Mouse (Mus musculus) fibroblast of lung, adult 2 months (primary cell): ENCODE data around the gene Zbtb12.
"Not testable (repeated sequence)": the region's sequence is repeated elsewhere in the genome, so short reads cannot be mapped to it uniquely, and the experiment has no call there.

Experiments used
- DNase-seq: peaks from one replicate; pipeline ENCODE4 v3.0.0-alpha.2; 2011; ENCODE audit warnings: low read depth

Zbtb12 gene

GRCm38 (mm10) chr17:34879336-34879879 lies at the start of gene Zbtb12:
Zbtb12 (plus strand) TSS chr17:34879483.
- DNase-seq, result no peak

DNA sequence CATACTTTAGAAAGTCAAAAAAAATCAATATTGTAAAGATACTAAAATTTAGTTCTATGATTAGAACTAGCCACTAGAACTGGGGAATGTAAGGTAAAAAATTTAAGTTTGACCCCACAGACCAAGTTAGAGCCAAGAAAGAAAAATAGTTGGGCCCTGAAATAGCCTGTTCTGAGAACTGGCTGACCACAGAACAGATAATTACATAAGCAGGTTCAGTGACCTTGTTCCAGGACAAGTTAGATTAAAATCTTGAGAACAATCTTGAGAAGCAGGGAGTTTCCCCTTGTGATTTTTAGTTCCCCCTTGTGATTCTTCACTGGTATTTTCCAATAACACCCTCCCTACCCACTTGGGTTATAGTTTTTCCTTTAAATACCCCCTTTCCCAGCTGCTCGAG lies 48.5 kb upstream of the Zbtb12 start:
- DNase-seq, result not testable (repeated sequence)

DNA sequence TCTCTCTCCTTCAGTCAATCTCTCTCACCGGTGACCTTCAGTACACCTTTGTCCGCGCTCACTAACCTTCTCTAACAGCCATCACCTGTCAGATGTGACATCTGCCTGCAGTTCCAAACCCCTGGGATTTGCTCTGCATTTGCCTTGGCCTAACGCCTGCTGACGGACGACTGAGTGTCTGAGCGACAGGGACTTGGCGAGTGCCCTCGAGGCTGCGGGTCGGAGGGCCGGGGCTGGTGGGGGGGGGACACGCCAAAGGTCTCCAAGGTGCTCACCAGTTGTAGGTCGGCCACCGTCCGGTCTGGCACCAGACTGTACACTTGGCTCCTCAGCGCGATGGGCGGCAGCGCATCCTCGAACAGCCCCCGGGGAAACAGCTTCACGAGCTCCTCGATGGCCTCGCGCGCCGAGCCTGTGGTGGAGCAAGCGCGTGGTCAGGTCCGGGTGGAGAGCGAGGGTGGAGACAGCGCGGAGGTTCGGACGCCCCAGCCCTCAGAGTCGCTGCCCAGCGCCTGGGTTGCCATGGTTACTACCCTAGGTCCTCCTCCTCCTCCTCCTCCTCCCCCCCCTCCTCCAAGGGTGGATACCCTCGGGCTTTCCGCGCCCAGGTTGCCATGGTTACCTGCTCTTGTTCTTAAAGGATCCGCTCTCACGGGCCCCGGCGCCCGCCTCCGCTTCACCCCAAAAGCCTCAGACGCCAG lies 43.0 kb upstream of the Zbtb12 start:
- no peak for DNase-seq

GRCm38 (mm10) chr17:34836856-34837221 lies 42.4 kb upstream of the Zbtb12 start, which contains the start of the genes Stk19 and Dxo:
Stk19 (minus strand) TSS chr17:34836945.
Dxo (plus strand) TSS chr17:34837019.
- DNase-seq, result peak; percentile 88

GRCm38 (mm10) chr17:34837464-34838324 lies 41.6 kb upstream of the Zbtb12 start:
- no peak for DNase-seq

DNA sequence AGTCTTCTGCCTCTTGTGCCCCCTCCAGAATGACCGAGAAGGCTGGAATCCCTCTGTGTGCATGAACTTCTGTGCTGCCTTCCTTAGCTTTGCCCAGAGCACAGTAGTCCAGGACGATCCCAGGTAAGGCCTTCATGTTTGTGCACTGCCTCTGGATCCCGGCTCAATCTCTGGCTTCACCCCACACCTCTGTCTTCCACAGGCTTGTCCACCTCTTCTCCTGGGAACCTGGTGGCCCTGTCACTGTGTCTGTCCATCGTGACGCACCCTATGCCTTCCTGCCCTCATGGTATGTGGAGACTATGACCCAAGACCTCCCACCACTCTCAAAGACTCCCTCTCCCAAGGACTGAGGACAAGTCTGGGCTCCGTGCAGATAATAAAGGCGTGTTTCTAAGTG lies 40.5 kb upstream of the Zbtb12 start:
- no peak for DNase-seq

GRCm38 (mm10) chr17:34840736-34841307 lies 38.5 kb upstream of the Zbtb12 start:
- no peak for DNase-seq

- DNase-seq, result no peak
These were observed 34.4 kb upstream of the Zbtb12 start for GRCm38 (mm10) chr17:34844884-34845283.

GRCm38 (mm10) chr17:34847192-34847591 lies 32.1 kb upstream of the Zbtb12 start:
- DNase-seq, result no peak

- DNase-seq, result no peak
These were observed 31.7 kb upstream of the Zbtb12 start for GRCm38 (mm10) chr17:34847615-34848014.

DNA sequence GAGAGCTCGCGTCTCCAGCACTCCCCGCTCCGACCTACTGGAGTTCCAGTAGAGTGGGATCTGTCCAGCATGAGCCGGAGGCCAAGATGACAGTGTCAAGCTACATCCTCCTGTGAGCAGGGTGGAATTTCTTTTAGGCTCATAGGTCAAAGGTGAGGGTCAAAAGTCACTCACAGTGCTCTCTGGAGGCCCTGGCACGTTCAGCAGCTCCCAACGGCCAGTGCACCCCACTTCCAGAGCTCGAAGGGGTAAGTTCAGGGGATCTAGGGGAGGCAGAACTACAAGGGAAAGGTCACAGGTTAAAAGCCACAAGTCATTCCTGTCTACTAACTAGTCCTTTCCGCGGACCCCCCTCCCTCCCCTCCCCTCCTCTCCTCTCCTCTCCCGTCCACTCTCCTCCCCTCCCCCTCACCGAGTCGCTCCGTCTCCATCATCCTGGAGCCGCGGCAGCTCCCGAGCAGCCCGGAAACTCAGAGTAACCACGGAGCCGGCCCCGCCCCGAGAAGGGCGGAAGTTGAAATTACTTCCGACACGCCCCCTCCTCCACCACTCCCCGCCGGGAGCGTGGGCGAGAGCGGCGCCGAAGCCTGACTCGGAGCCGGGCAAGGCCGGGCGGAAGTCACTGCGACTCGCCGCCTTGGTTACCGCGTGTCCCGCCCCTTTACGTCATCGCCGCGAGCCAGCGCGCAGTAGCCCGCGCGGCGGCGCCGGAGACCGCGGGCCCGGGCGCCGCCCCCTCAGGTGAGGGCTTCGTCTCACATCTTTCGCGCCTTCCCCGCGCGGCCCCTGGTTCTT lies 29.4 kb upstream of the Zbtb12 start, which contains the start of the genes Skiv2l and Nelfe:
Gene Skiv2l, minus strand, starts transcription at position 489 of the 795 bp plus-strand sequence.
Gene Nelfe, plus strand, starts transcription at position 670 of the 795 bp plus-strand sequence.
- peak; percentile 92 for DNase-seq

DNA sequence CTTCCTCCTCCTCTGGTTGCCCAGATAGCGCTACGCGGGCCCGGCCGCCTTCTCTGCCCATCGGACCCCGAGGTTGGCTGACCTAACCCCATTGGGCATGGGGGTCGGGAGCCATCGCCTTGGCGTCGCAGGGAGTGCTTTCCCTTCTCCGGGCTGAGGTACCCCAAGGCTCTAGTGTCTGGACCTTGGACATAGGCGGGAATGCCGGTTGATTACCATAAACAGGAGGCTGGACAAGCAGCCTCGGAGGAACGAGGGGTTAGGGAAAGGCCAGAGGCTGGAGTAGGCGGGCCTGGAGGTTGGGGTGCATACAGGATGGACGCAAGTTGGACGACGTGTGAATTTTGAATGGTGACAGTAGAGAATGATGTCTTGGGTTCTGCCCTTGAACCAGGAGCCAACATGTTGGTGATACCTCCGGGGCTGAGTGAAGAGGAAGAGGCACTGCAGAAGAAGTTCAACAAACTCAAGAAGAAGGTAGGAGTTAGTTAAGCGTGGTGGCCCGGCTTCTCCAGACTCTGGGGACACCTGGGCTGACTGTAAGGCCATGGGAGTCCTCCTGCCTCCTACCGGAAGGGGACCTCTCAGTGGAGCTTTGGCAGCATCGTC lies 28.7 kb upstream of the Zbtb12 start:
- no peak for DNase-seq

DNA sequence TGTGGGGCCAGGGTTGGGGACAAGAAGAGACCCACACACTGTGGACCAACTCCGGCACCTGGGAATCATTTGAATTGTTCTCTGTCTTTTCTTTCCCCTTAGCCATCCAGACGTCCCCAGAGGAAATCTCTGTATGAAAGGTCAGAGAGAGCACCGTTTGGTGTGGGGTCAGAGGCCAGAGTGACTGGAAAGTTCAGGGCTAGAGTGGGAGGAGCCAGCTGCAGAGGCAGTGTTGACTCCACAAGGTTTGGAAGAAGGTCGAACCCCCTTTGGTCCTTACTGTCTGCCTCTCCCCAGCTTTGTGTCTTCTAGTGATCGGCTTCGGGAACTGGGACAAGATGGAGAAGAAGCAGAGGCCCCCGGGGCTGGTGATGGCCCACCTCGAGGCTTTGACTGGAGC lies 25.8 kb upstream of the Zbtb12 start:
- no peak for DNase-seq

GRCm38 (mm10) chr17:34854761-34855160 lies 24.5 kb upstream of the Zbtb12 start:
- DNase-seq, result no peak

GRCm38 (mm10) chr17:34855825-34856224 lies 23.5 kb upstream of the Zbtb12 start:
- no peak for DNase-seq

- no peak for DNase-seq
These were observed 20.6 kb upstream of the Zbtb12 start for GRCm38 (mm10) chr17:34858670-34859069.

- DNase-seq, result no peak
These were observed 18.8 kb upstream of the Zbtb12 start for GRCm38 (mm10) chr17:34860514-34860913.

DNA sequence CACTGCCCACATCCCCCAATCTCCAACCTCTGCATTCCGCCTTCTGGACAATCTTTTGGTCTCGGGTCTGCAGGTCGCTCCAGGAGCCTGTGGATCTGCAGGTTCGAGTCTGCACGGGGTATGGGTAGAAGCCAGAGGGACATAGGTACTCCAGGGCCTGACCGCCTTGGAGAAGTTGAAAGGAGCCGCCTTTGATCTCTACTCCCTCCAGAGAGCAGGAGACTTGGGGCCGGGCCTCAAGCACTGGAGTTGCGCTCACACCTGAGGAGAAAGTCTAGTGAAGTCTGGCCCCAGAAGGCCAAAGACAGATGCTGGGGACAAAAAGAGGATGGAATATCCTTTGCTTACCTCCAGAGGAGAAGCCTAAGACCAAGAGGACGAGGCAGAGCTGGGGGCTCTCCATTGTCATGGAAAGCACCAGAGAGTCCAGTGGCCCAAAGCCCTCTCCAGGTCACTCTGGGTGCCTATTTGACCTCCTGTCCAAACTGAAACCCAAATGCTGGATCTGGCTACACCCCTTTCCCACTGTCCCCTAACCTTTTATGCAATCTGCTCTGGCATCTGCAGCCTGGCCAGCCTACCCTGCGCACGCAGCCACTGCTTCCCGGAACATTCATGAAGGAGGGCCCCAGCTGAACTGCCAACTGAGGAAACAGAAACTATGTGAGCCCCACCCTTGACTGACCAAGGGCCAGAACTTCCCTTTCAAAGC lies 17.4 kb upstream of the Zbtb12 start:
- DNase-seq, result no peak

DNA sequence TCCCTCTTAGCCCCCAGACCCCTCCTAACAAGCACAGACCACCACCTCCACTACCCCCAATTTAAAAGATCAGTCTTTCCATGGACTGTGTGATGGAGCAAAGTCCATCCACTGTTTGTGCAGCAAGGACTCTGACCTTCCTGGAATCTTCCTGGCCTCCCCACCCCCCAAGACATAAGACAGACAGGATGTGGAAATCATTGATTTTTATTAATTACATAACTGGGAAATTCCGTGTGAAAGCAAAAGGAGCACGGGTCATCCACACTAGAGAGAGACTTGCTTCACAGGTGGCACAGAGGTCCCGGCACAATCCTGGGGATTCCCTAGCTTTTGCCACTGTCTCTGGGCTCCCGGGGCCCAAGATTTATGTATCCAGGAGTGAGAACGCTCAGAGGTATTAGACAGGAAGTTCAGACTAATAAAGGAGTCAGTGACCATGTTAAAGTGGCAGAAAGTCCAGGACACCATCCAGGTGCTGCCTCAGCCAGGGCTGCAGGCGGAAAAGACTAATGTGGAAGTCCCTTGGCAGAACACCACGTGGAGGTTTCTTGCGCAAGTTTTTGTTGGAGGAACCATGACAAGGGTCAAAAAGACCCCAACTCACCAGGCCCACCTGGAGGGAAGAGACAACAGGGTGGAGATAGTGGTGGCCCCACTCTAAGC lies 16.7 kb upstream of the Zbtb12 start, which contains the start of gene Cfb:
Gene Cfb, minus strand, starts transcription at position 103 of the 666 bp plus-strand sequence.
- no peak for DNase-seq

DNA sequence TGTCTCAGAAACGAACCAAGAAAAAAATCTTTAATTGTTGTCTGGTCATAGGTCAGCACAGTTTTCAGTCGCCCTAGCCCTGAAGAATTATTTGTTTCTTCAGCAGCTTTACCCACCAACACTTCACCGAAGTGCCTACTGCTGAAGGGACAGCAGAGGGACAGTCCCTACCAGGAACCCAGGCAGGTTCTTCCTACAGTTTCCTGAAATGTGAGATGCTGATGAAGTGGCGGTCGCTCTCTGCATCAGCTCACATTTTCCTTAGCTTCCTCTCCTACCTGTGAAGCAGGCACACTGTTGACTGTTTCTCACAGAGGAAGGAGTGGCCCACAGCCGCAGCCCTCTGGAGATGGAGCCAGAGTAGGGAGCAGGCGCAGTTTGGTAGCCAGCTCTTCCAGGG lies 13.3 kb upstream of the Zbtb12 start:
- no peak for DNase-seq
